Mouse (Mus musculus) embryonic fibroblast, embryonic 13.5 days (primary cell): ENCODE results near the gene Lmna. TPM values are rescaled to one million over a fixed set of nuclear protein-coding genes. Genes with fewer than 3 reads are reported as not detected.

Source experiments
- H3K27ac ChIP-seq: 2 replicates; pipeline ENCODE4 v1.5.1; 2012; ENCODE audit warnings: low read length, control low read depth, inconsistent platforms; ENCODE audit not compliant: insufficient read depth
- H3K4me1 ChIP-seq: 2 replicates; pipeline ENCODE4 v1.6.1; 2011; ENCODE audit warnings: low read length; ENCODE audit not compliant: control insufficient read depth, insufficient read depth
- H3K4me3 ChIP-seq: 2 replicates; pipeline ENCODE4 v1.5.1; 2011; ENCODE audit warnings: mild to moderate bottlenecking, control low read depth, low read length; ENCODE audit not compliant: insufficient read depth
- CTCF ChIP-seq: IDR thresholded peaks from 2 replicates; pipeline ENCODE4 v1.5.1; 2011; ENCODE audit warnings: mild to moderate bottlenecking, control low read depth, low read length, moderate library complexity, borderline replicate concordance; ENCODE audit not compliant: insufficient read depth
- POLR2A ChIP-seq: IDR thresholded peaks from 2 replicates; pipeline ENCODE4 v1.6.1; 2011; ENCODE audit warnings: low read depth, mild to moderate bottlenecking, control low read depth, low read length, moderate library complexity
- polyA plus RNA-seq: library from polyadenylated mRNA; stranded (reverse); fragments of >200 nt; gene quantifications from 2 replicates; pipeline ENCODE4 v1.2.4, GENCODE M21; 2011; ENCODE audit warnings: low read depth; ENCODE audit not compliant: missing spikeins, insufficient read length

The Lmna gene
- polyA plus RNA-seq, 1 experiment, result 401 TPM

DNA sequence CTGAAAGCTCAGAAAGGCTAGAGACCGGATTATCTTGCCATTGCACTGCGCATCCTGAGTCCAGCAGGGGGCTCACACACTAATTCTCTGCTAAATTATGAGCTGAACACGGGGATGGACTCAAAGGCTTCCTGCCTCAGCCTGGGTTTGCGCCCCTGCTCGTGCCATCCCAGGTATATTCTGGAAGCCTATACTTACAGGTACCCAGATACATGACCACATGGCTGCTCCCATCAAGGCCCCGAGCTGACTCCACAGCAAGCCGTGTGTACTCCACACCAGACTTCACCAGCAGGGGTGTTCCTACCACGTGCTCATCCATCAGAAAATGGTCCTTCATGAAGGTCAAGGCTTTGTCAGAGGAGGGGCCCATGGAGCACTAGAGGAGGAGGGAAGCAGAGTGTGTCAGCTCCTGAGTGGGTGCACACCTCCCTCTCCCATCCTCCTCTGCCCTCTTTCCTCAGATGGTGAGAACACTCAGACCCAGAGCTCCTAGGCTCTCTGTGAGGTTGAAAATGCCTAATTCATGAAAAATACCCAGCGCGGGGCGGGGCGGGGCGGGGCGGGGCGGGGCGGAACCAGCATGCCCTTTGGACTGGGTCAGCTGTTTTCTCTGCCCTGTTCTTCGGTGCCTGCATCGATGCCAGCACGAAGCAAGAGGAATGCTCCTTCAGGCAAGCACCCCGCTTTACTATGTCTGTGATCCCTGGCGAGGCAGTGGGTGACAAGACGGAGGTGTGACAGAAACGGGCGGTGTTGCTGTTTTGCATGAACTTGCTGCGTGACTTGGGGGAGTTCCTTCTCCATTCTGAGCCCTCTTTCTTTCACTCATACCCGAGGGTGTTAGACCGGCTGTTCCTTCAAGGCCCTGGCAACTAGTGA, 69.0 kb downstream of the Lmna start:
- H3K4me1 ChIP-seq, result no peaks in the 10 kb centered on the region
- TF ChIP-seq POLR2A, result no peak
- peak; percentile 59; the same call in 1 of the 2 replicates for TF ChIP-seq CTCF
- H3K4me3 ChIP-seq, result no peak overlapping the region
- no peak overlapping the region for H3K27ac ChIP-seq

DNA sequence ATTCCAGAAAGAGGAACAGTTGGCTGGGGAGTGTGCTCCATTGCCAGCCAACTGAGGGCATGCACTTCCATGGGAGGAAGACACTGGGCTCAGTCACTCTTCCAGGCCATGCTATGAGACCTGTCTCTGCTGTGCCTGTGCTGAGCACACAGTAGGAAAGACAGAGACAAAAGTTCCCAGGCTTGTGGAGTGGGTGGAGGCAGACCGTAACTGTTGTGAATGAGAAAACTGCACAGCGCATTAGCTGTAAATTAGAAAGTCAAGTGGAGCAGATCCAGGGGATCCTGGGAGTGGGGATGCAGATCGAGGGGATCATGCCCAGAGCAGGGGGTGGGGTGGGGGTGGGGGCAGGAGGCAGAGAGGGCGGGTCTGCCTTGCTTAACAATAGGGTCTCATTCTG, 70.2 kb downstream of the Lmna start:
- Histone ChIP-seq H3K4me3 (no peak overlapping the region), H3K27ac (no peak overlapping the region), H3K4me1 (no peaks in the 10 kb centered on the region)
- no peak for TF ChIP-seq POLR2A
- TF ChIP-seq CTCF, result no peak

DNA sequence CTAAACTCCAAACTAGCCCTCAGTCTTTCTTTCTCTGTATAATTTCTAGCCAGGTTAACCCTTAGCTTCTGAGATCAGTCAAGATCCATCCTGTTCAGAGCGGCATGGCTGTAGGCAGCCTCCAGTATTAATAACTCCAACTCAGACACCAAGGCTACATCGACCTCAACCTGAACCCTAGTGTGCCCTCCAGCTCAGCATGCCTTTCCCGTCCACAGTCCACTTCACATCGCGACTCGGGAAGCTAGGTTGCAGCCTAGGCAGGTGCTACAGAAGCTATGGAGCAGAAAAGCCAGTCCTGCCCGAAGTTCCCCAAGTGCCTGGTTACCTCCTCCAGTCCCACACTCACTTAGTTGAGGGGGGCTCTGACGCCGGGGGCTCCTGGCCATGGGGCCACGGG, 72.3 kb downstream of the Lmna start:
- no peak overlapping the region for H3K27ac ChIP-seq
- no peaks in the 10 kb centered on the region for H3K4me1 ChIP-seq
- TF ChIP-seq CTCF, result no peak
- no peak for TF ChIP-seq POLR2A
- no peak overlapping the region for H3K4me3 ChIP-seq

DNA sequence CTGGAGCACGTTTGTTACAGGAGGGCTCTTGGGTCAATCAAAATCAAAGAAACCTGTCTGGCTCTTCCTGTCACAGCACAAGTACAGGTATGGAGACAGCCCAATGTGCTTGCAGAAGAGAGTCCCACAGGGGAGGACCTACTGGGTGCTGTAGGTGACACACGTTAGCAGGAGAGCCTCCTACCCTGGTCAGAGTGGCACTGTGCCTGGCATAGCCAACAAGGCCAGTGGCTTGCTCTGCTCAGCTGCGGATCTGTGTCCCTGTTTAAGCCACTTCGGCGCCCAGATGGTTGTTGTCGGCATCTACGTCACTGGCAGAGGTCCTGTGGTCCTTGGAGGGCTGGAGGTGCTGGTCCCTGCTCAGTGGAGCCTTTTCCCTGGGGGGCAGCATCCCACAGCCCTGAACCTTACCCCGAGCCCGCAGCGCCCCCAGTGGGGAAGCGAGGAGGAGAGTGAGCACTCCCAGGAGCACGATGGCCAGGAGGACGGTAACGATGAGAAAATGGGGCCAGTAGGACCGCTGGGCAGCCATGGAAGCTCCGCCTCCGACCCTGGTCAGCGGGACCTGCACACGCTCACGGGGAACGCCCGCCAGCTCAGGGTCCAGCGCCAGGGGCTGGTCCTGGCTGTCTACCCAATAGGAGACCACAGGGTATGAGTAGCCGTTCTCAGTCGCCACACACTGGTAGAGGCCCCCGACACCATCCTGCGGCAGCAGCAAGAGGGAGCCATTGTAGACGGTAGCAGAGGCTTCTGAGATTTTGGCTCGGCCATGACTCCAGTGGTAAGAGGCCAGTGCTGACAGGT, 73.2 kb downstream of the Lmna start:
- peak; percentile 57; the same call in 1 of the 2 replicates for TF ChIP-seq CTCF
- TF ChIP-seq POLR2A, result no peak; the same call in 1 of the 2 replicates
- H3K27ac ChIP-seq, result no peak overlapping the region
- H3K4me3 ChIP-seq, result no peak overlapping the region
- no peaks in the 10 kb centered on the region for H3K4me1 ChIP-seq

DNA sequence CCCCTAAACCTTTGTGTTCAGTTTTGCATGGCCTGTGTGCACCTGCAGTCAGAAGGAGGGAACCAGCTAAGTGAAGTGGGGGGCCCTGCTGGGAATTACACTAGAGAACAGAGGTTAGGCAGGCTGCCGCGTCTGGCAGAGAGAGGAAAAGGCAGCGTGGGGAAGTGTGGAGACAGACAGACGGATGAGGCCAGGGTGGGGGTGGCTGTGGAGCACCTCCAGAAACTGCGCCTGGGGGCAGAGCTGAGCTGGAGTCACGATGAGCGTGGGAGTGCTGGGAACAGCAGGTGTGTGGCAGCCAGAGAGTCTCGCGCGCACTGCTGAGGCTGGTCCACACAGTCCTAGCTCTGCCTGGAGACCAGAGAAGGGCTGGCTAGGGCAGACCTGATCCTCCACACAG, 74.2 kb downstream of the Lmna start:
- H3K27ac ChIP-seq, result no peak overlapping the region
- no peaks in the 10 kb centered on the region for H3K4me1 ChIP-seq
- no peak overlapping the region for H3K4me3 ChIP-seq
- no peak for TF ChIP-seq POLR2A
- TF ChIP-seq CTCF, result no peak

Other genes starting within 250 kb of the Lmna start
- gene Gm38392, start 222.7 kb downstream of the Lmna start, polyA plus RNA-seq, result not detected in 2 replicates
- 3.9 and 5.5 TPM in 2 replicates for gene Tsacc, start 213.0 kb downstream of the Lmna start, polyA plus RNA-seq
- gene Cct3, start 212.8 kb downstream of the Lmna start, polyA plus RNA-seq, result 223 and 264 TPM in 2 replicates
- 172 and 220 TPM in 2 replicates for gene Glmp, start 184.9 kb downstream of the Lmna start, polyA plus RNA-seq
- gene Tmem79, start 173.8 kb downstream of the Lmna start, polyA plus RNA-seq, result 1.3 and 1.4 TPM in 2 replicates
- 62.8 and 71.6 TPM in 2 replicates for gene Smg5, start 173.7 kb downstream of the Lmna start, polyA plus RNA-seq
- 0.55 and 1.4 TPM in 2 replicates for gene Paqr6, start 145.4 kb downstream of the Lmna start, polyA plus RNA-seq
- gene Bglap3, start 137.2 kb downstream of the Lmna start, polyA plus RNA-seq, result not detected in 2 replicates
- gene Bglap2, start 131.3 kb downstream of the Lmna start, polyA plus RNA-seq, result not detected in 2 replicates
- gene Bglap, start 125.5 kb downstream of the Lmna start, polyA plus RNA-seq, result not detected in 2 replicates
- 24.4 and 29.9 TPM in 2 replicates for gene Pmf1, start 99.6 kb downstream of the Lmna start, polyA plus RNA-seq
- 15.9 and 20.1 TPM in 2 replicates for gene Slc25a44, start 84.8 kb downstream of the Lmna start, polyA plus RNA-seq
- 0.25 and 0.63 TPM in 2 replicates for gene Sema4a, start 48.8 kb downstream of the Lmna start, polyA plus RNA-seq
- gene Mex3a, start 22.4 kb upstream of the Lmna start, polyA plus RNA-seq, result 25.7 and 33.6 TPM in 2 replicates
- gene Rab25, start 38.3 kb upstream of the Lmna start, polyA plus RNA-seq, result not detected in 2 replicates
- 74.4 and 81.1 TPM in 2 replicates for gene Lamtor2, start 43.1 kb upstream of the Lmna start, polyA plus RNA-seq
- gene Ubqln4, start 43.8 kb upstream of the Lmna start, polyA plus RNA-seq, result 38.5 and 50.4 TPM in 2 replicates
- gene Ssr2, start 65.9 kb upstream of the Lmna start, polyA plus RNA-seq, result 218 and 298 TPM in 2 replicates
- 174 and 210 TPM in 2 replicates for gene Arhgef2, start 96.0 kb upstream of the Lmna start, polyA plus RNA-seq
- not detected in 2 replicates for gene Rxfp4, start 143.2 kb upstream of the Lmna start, polyA plus RNA-seq
- gene Khdc4, start 175.8 kb upstream of the Lmna start, polyA plus RNA-seq, result 64.1 and 68.9 TPM in 2 replicates
- gene Rit1, start 206.9 kb upstream of the Lmna start, polyA plus RNA-seq, result 52.1 and 57.8 TPM in 2 replicates